Comparison of ENCODE assay signal across 8 mouse cellular contexts in the genomic region with DNA sequence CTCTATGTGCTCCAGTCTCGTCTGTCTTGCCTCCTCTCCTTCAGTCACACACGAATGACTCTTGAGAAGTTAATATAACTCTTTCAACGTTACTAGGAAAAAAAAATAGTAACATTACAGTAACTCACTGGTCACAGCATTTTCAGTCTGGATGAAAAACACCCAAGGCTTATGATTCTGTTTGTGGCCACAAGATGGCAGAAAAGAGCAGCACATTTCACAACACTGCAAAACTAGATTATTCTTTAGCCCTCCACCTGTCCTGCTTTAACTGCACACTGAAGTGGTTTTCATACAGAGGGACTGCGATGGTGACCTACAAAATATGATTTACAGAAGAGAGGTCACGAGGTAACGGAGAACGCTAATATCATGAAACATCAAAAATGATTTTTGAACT. TPM values are rescaled to one million over a fixed set of nuclear protein-coding genes. Genes with fewer than 3 reads are reported as not detected.
DNase-seq lines count a peak whose midpoint lies in the region; ATAC-seq and TF ChIP-seq lines count a peak whose summit lies in the region.

No protein-coding gene starts in this region.

- peak; percentile 49 for DNase-seq in ovary, postnatal 14 days (ENCODE audit: low spot score)
- DNase-seq in ovary, postnatal 10 days (ENCODE audit: low spot score) = no peak
- DNase-seq in cerebellum, adult 9-11 months = peak; percentile 67
- peak; percentile 66 to 86 for DNase-seq in frontal cortex, adult 2 months (ENCODE audit: extremely low spot score in 1 of 2, low spot score in 1 of 2)
- DNase-seq in hindbrain, postnatal 0 days (ENCODE audit: low spot score) = peak; percentile 77
- peak; percentile 78 to 83 for DNase-seq in left cerebral cortex, postnatal 25 days (ENCODE audit: low spot score in 2 of 2)
- peak; percentile 60 to 61 for DNase-seq in spleen, adult 2 months (ENCODE audit: low read depth in 1 of 2, low spot score in 2 of 2)

- WGBS in hindbrain, postnatal 0 days = 0% methylated on average over 7 of the region's 7 CpGs
- under 1% methylated on average over 7 of the region's 7 CpGs for WGBS in spleen, adult 2 months

- H3K4me2 ChIP-seq in hindbrain, postnatal 0 days (ENCODE audit: low read depth, low read length) = peak overlapping the region; percentile 72

- H3K36me3 ChIP-seq in hindbrain, postnatal 0 days (ENCODE audit: insufficient read depth, low read length) = no peaks in the 10 kb centered on the region
- H3K36me3 ChIP-seq in spleen, adult 2 months (ENCODE audit: control insufficient read depth, insufficient read depth, low read length) = no peaks in the 10 kb centered on the region

- ATAC-seq in hindbrain, postnatal 0 days = no peak
- peak; percentile 27 for ATAC-seq in megakaryocyte-erythroid progenitor cell, adult 5-6 weeks (replicated peaks; ENCODE audit: low FRiP score, low TSS enrichment, poor library complexity, severe bottlenecking)

- peaks cover 7% of the 10 kb centered on the region; the same call in 1 of the 2 replicates for H3K4me1 ChIP-seq in hindbrain, postnatal 0 days (ENCODE audit: insufficient read depth, low read length)
- H3K4me1 ChIP-seq in spleen, adult 2 months (ENCODE audit: control insufficient read depth, insufficient read depth, insufficient read length) = peaks cover 7% of the 10 kb centered on the region

- peak overlapping the region; percentile 37; the same call in 1 of the 2 replicates for H3K9ac ChIP-seq in hindbrain, postnatal 0 days (replicated peaks; ENCODE audit: low read length)

- no peaks in the 10 kb centered on the region for H3K9me3 ChIP-seq in hindbrain, postnatal 0 days (ENCODE audit: low read length)

- no peak overlapping the region for H3K27ac ChIP-seq in hindbrain, postnatal 0 days
- peak overlapping the region; percentile 39; the same call in 1 of the 2 replicates for H3K27ac ChIP-seq in spleen, adult 2 months (ENCODE audit: insufficient read depth, low read length)

- intact Hi-C loops in left cerebral cortex, postnatal 25 days (cut with DNase I) = loop anchor here (5.0 to 10.0 kb wide), 8 partner anchors 437 to 1968 kb away; a partner anchor contains a TSS

- TF ChIP-seq CTCF in hindbrain, postnatal 0 days (IDR thresholded peaks at IDR 0.05; ENCODE audit: low read depth) = peak; percentile 92
- TF ChIP-seq CTCF in spleen, adult 2 months (IDR thresholded peaks at IDR 0.05; ENCODE audit: extremely low read depth, insufficient read depth, insufficient read length, insufficient replicate concordance) = peak; percentile 34; the same call in 1 of the 2 replicates

- no peaks in the 10 kb centered on the region for H3K27me3 ChIP-seq in hindbrain, postnatal 0 days (ENCODE audit: insufficient read depth, low read length)
- H3K27me3 ChIP-seq in spleen, adult 2 months (ENCODE audit: control insufficient read depth, insufficient read depth, low read length) = no peaks in the 10 kb centered on the region

- no peak for TF ChIP-seq POLR2A in spleen, adult 2 months (IDR thresholded peaks at IDR 0.05; ENCODE audit: low read depth, low read length)

- peak overlapping the region; percentile 38 for H3K4me3 ChIP-seq in hindbrain, postnatal 0 days (ENCODE audit: low read length)
- H3K4me3 ChIP-seq in spleen, adult 2 months (ENCODE audit: extremely low read depth, insufficient read depth, insufficient read length) = no peak overlapping the region; the same call in 1 of the 2 replicates

RNA-seq across cellular contexts. Expression of a gene that starts 1.2 kb away (rescaled TPM):
- polyA plus RNA-seq in frontal cortex, adult 2 months (2012; rRNA removed) = not detected in 2 replicates
- 541 and 615 TPM in 2 replicates for total RNA-seq in hindbrain, postnatal 0 days (2014; rRNA removed)
- 1.2 TPM in 1 of 2 replicates, not detected in the other for polyA plus RNA-seq in hindbrain, postnatal 0 days (2015; fragmentation: Nextera tagmentation; extraction: Ambion mirVana)
- total RNA-seq in left cerebral cortex, postnatal 25 days (2021) = 10 to 100 TPM; 31.3 to 46.4 TPM
- 430 and 709 TPM in 2 replicates for total RNA-seq in megakaryocyte-erythroid progenitor cell, adult 5-6 weeks (2014; fragmentation: Nextera tagmentation)
- 345 and 387 TPM in 2 replicates for total RNA-seq in megakaryocyte-erythroid progenitor cell, adult 5-6 weeks (2017)
- polyA plus RNA-seq in spleen, adult 2 months (2012; rRNA removed) = 18.0 and 18.4 TPM in 2 replicates

RNA-seq across cellular contexts. Expression of a gene that starts 1.5 kb away (rescaled TPM):
- 1.2 and 1.5 TPM in 2 replicates for polyA plus RNA-seq in frontal cortex, adult 2 months (2012; rRNA removed)
- 934 and 1,282 TPM in 2 replicates for total RNA-seq in hindbrain, postnatal 0 days (2014; rRNA removed)
- polyA plus RNA-seq in hindbrain, postnatal 0 days (2015; fragmentation: Nextera tagmentation; extraction: Ambion mirVana) = 4.5 and 5.8 TPM in 2 replicates
- total RNA-seq in left cerebral cortex, postnatal 25 days (2021) = 10 to 100 TPM; 19.5 to 32.4 TPM
- 3.0 and 26.7 TPM in 2 replicates for total RNA-seq in megakaryocyte-erythroid progenitor cell, adult 5-6 weeks (2014; fragmentation: Nextera tagmentation)
- 582 and 1,238 TPM in 2 replicates for total RNA-seq in megakaryocyte-erythroid progenitor cell, adult 5-6 weeks (2017)
- polyA plus RNA-seq in spleen, adult 2 months (2012; rRNA removed) = 40.4 and 81.0 TPM in 2 replicates

RNA-seq across cellular contexts. Expression of a gene that starts 2.7 kb away (rescaled TPM):
- polyA plus RNA-seq in frontal cortex, adult 2 months (2012; rRNA removed) = 1.8 TPM in 2 replicates
- total RNA-seq in hindbrain, postnatal 0 days (2014; rRNA removed) = 1,004 and 1,140 TPM in 2 replicates
- polyA plus RNA-seq in hindbrain, postnatal 0 days (2015; fragmentation: Nextera tagmentation; extraction: Ambion mirVana) = 1.9 and 6.2 TPM in 2 replicates
- 10 to 100 TPM; 58.0 to 64.8 TPM for total RNA-seq in left cerebral cortex, postnatal 25 days (2021)
- 21.9 TPM in 1 of 2 replicates, not detected in the other for total RNA-seq in megakaryocyte-erythroid progenitor cell, adult 5-6 weeks (2014; fragmentation: Nextera tagmentation)
- 175 and 228 TPM in 2 replicates for total RNA-seq in megakaryocyte-erythroid progenitor cell, adult 5-6 weeks (2017)
- polyA plus RNA-seq in spleen, adult 2 months (2012; rRNA removed) = 81.3 and 147 TPM in 2 replicates

RNA-seq across cellular contexts. Expression of a gene that starts 7.1 kb away (rescaled TPM):
- 0.52 and 0.80 TPM in 2 replicates for polyA plus RNA-seq in frontal cortex, adult 2 months (2012; rRNA removed)
- 1,597 and 1,943 TPM in 2 replicates for total RNA-seq in hindbrain, postnatal 0 days (2014; rRNA removed)
- polyA plus RNA-seq in hindbrain, postnatal 0 days (2015; fragmentation: Nextera tagmentation; extraction: Ambion mirVana) = 1.3 and 1.7 TPM in 2 replicates
- 1 to 10 TPM; 3.8 to 4.5 TPM for total RNA-seq in left cerebral cortex, postnatal 25 days (2021)
- 242 and 265 TPM in 2 replicates for total RNA-seq in megakaryocyte-erythroid progenitor cell, adult 5-6 weeks (2014; fragmentation: Nextera tagmentation)
- total RNA-seq in megakaryocyte-erythroid progenitor cell, adult 5-6 weeks (2017) = 262 and 417 TPM in 2 replicates
- 6.5 and 12.9 TPM in 2 replicates for polyA plus RNA-seq in spleen, adult 2 months (2012; rRNA removed)

RNA-seq across cellular contexts. Expression of a gene that starts 16.8 kb away (rescaled TPM):
- not detected in 2 replicates for polyA plus RNA-seq in frontal cortex, adult 2 months (2012; rRNA removed)
- total RNA-seq in hindbrain, postnatal 0 days (2014; rRNA removed) = not detected in 2 replicates
- not detected in 2 replicates for polyA plus RNA-seq in hindbrain, postnatal 0 days (2015; fragmentation: Nextera tagmentation; extraction: Ambion mirVana)
- total RNA-seq in left cerebral cortex, postnatal 25 days (2021) = not detected
- not detected in 2 replicates for total RNA-seq in megakaryocyte-erythroid progenitor cell, adult 5-6 weeks (2014; fragmentation: Nextera tagmentation)
- not detected in 2 replicates for total RNA-seq in megakaryocyte-erythroid progenitor cell, adult 5-6 weeks (2017)
- not detected in 2 replicates for polyA plus RNA-seq in spleen, adult 2 months (2012; rRNA removed)

Comparison
In these comparisons a context has a peak if more than half of its experiments do, and no peak if none do; other contexts are left out.
1. RNA of a gene that starts 1.2 kb away (total RNA-seq): 541 to 615 TPM in hindbrain, postnatal 0 days and 345 to 709 TPM in megakaryocyte-erythroid progenitor cell, adult 5-6 weeks; 31.3 to 46.4 TPM in left cerebral cortex, postnatal 25 days; every median in the first group is over 4 times any median in the second.